Mouse (Mus musculus) right cerebral cortex, postnatal 25 days (tissue): ENCODE results near the gene Tmed1.
"Not testable (repeated sequence)": the region's sequence is repeated elsewhere in the genome, so short reads cannot be mapped to it uniquely, and the experiment has no call there.

Source experiments
- DNase-seq: peaks from one replicate; pipeline ENCODE4 v3.0.0; 2022

Gene Tmed1

DNA sequence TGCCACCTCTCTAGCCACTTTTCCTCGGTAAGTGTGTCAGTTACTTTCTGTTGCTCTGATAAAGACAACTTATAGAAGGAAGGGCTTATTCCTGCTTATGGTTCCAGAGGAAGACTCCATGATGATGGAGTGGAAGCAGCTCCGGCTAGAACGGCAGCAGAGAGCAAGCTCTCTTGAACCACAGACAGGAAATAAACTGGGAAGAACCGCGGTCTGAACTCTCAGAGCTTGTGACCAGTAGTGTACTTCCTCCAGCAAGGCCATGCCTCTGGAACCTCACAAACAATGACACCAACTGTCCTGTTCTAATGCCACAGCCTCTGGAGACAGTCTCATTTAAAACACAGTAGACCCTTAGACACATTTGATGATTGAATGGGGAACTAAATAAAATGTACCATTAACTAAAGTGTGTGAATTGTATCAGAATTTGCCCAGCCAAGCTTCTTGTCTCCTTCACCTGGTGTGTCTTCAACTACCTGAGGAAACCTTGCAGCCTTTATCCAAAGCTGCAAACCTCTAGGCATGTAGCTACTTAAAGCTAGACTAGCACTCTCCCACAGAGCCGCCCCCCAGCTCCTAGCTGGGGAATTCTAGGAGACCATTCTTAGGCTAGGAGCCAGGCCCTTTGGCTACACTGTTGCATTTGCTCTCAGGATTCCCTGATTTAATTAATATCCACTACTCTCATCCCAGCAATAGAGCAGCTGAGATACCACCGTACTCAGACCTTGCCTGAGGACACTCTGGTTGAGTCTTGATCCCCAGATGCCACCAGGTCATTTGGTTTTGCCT is 15.3 kb upstream of the Tmed1 start:
- DNase-seq = no peak

DNA sequence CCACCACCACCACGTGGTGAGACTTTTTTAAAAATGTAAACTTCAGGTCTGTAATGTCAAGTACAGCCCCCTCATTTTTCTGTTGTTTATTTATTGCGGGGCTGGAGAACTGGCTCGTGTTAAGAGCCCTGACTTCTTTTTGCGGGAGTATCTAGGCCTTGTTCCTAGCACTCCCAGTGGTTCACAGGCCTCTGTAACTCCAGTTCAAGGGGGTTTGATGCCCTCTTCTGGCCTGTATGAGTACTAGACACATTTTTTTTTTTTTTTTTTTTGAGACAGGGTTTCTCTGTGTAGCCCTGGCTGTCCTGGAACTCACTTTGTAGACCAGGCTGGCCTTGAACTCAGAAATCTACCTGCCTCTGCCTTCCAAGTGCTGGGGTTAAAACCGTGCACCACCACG is 8.6 kb upstream of the Tmed1 start:
- DNase-seq = not testable (repeated sequence)

DNA sequence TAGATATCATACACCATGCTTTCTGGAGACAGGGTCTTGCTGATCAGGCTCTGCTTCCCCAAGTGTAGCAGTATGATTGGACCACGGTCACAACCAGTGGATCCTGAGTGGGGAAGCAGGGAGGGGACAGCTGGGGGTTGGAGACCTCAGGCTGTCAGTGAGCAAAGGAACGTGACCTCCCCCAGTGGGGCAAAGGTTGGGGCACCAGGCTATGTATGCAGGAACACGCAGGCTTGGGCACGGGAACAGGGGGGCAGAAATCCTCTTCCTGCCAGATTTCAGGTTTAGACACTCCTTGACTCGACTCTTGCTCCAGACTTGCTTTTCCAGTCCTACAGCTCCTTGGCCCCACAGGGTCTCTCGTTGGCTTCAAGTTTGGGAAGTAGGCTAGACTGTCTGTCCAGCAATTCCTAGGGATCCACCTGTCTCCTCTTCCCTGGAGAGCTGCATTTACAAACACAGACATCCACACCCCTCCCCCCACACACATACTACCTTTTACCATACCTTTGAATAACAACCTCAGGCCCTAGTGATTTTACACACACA is 8.0 kb upstream of the Tmed1 start:
- DNase-seq = no peak

DNA sequence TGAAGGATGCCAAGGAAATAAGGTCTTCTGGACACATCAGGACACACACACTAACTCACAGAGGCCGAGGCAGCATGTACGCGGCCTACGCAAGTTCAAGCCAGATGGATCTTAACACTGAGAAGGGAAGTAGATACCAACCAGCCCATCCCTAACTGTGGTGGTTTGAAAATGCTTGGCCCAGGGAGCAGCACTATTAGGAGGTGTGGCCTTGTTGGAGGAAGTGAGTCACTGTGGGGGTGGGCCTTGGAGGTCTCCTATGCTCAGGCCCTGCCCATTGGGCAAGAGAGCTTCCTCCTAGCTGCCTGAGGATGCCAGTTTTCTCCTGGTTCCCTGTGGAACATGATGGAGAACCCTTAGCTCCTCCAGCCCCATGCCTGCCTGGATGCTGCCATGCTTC is 3.4 kb upstream of the Tmed1 start:
- DNase-seq = no peak

DNA sequence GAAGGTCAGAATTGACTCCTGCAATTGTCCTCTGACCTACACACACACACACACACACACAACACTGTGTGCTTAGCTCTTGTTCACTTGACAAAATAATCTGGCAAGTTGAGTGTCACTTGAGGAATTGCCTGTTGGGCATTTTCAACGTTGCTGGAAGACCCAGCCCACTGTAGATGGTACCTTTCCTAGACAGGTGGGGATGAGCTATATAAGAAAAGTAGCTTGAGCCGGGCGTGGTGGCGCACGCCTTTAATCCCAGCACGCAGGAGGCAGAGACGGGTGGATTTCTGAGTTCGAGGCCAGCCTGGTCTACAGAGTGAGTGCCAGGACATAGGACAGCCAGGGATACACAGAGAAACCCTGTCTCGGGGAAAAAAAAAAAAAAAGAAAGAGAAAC is 1.0 kb upstream of the Tmed1 start:
- no peak for DNase-seq

DNA sequence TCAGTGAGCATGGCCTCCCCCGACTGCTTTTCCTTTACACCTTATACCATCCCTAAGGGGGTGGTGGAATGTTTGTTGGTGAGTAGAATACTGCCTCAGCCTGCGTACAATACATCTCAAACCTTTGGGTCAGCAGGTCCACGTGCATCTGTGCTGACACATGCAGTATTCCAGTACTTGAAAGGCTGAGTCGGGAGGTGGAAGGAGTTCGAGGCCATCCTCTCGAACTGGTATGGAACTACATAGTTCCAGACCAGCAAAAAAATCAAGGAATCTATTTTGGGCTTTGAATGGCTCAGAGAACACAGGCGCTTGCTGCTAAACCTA is 600 bp upstream of the Tmed1 start:
- no peak for DNase-seq

DNA sequence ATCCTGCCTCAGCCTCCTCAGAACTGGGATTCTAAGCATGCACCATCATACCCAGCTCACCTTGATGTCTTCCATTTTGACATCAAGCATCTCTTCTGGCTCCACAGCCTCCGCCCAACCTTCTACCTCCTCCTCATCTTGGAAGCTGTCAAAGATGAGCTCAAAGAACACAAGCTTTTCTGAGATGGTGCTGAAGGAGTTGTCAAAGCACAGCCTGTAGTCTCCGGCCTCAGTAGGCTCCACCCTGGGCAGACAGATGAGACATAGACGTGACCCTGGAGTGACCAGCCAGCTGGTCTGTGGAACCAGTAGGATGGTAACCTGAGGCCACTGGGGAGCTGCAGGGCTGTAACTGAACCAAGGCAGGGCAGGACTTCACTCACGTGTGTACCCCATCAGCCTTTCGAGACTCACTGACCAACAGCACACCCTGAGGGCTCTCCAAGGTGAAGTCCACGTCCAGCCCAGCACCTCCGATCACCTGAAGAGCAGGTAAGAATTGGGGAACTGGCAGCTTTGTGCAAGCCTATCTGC is 1.1 kb downstream of the Tmed1 start:
- no peak for DNase-seq

DNA sequence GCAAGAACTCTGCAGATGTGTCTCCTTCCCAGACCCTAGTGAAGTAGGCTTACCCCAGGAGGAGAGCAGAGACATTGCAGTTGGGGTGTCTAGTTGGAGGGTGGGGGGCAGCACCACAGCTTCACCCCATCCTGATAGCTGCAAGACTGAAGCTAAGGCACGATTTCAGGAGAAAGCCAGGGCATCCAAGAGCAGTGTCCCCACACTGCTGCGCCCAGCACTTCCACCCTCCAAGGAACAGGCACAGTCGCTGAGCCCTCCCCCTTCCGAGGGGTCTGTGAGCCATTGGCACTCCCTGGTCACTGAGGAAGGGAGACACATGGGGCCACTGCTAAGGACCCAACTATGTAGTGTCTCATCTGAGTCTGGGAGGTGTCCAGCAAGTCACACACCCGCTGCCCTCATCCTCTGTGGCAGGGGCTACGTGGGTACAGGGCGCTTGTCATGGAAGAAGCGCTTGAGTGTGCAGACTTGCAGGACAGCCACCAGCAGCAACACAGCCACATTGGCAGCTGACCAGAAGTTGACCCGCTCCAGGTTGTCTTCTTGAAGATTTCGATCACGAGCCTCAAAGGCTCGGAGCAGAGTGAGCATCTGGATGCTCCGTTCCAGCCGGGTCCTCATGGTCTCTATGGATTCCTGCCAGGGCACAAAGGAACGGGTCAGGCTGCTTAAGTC is 2.2 kb downstream of the Tmed1 start:
- no peak for DNase-seq

DNA sequence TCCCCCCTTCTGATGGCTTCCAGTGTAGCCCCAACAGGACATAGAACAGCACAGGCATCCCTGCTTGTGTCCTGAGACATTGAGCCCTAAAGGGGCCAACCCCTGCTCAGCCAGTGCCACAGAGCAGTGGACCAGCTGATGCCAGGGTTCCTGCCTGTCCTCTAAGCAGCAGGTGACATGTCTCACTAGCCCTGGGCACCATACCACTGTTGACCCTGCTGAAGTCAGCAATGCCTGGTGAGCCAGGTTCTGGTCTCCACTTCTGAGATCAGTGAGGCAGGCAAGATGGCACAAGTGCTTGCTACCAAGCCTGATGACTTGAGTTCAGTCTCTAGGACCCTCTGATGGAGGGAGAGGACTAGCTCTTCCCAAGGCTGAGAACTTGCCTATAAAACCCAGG is 4.3 kb downstream of the Tmed1 start:
- DNase-seq = no peak

DNA sequence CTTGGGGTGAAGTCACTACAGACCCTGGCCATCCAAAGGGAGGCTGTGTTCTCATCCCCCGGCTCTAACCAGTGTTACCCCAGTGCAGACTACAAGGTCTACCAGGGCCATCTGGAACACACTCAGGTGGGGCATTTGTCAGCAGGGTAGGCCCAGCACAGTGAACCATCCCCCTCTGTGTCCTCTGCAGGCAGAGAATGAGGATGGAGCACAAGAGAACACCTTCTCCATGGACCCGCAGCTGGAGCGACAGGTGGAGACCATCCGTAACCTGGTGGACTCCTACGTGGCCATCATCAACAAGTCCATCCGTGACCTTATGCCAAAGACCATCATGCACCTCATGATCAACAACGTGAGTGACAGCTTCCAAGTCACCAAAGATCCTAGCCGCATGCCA is 6.7 kb downstream of the Tmed1 start:
- DNase-seq = no peak

DNA sequence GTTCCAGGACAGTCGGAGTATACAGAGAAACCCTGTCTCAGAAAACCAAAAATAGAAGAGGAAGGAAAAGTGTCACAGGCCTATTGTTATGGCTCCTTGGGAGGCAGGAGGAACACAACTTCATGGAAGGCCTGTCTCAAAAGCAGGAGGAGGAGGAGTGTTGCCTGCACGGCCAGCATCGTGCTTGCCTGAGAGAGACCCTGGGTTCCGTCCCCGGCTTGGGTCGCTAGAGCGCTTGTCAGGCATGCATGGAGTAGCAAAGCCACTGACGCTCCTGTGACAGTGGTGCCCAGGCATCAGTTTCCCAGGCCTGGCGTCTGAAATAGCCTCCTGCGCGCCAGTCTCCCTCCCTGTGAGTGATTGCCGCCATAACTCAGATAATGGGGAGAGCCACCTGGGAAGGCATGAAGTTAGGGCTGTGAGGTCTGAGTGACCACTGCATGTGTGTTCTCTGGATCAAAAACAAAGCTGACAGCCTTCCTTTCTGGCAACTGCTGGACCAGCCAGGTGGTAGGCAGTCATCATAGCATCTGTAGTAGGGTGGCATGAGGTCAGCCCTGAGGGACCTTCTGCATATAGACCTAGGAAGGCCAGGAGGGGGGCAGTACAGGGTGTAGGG is 11.7 kb downstream of the Tmed1 start:
- no peak for DNase-seq

DNA sequence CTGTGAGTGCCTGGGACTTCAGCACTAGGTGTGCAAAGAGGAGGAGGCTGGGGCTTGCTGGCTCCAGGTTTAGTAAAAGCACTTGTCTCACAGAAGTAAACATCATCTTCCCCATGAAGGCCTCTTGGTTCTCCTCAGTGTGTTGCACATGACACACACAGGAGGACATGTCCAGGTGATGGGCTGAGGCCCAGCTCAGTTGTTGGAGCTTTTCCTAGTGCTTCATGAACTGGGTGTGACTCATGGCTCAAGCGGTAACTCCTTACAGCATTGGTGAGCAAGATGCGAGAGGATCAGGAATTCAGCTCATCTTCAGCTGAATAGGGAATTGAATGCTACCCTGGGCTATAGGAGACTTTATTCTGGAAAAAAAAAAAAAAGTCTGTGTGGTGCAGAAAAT is 12.4 kb downstream of the Tmed1 start:
- no peak for DNase-seq

DNA sequence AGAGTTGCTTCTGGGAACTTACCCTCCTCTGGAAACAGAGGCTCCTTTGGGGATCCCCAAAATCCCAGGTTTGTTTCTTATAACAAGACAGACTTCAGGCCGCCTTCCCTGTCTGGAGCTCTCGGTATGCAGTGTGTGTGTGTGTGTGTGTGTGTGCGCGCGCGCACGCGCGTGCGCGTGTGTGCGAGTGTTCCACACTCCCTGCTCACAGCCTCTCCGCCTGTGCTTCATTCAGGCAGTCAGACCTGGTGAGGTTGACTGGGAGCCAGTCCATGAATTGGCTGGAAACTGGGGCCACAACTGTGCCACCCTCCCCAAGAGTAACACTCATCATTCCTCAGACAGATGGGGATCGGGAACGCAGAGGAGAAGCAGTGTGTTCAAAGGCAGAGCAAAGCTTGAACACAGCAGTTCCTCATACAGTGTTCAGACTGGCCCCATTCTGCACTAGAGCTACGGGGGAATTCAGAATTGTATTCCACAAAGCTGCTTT is 13.0 kb downstream of the Tmed1 start:
- no peak for DNase-seq

DNA sequence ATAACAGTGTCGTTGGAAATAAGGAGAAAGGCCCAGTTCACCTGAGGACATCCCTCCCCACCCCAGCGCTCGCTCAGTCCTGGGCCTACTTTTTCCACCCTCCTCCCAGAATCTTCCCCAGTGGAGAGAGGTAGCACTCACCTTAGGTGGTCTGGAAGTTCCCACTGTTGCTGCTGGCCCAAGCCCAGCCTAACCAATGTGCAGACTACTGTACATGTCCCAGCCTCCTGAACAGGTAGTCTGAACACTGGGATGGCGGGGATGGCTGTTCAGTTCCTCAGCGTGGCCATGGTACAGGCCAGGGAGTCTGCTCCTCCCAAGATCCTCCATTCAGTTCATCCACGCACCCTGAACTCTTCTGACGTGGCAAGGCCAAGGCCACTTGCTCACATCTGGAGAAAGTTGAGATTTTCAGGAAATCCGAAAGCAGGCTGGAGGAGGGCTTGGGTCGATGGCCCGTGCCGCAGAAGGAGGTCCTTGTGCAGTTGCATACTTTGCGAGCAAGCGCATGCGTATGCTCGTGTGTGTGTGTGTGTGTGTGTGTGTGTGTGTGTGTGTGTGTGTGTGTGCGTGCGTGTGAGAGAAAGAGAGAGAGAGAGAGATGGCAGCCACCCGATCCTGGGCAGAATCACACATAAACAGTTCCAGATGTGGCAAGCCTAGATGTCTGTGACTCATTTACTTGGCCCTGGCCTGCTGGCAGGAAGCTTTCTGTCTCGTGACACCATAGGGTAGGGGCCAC is 13.6 kb downstream of the Tmed1 start:
- no peak for DNase-seq

DNA sequence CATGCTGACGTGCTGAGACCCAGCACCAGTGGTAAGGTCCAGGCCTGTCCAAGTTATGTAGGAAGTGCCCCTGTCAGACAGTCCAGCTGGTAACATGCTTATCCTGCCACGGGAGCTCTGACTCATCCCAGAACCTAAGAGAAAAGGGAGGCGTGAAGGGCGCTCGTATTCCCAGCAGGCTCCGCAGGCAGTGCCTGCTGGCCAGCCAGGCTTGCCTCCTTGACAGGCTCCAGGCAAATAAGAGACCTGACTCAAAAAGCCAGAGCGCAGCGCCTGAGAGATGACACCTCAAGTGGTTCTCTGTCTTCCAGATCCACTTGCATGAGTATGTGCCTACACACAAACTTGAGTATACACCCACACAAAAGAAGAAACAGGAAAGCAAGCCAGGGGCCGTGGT is 15.3 kb downstream of the Tmed1 start:
- DNase-seq = no peak

DNA sequence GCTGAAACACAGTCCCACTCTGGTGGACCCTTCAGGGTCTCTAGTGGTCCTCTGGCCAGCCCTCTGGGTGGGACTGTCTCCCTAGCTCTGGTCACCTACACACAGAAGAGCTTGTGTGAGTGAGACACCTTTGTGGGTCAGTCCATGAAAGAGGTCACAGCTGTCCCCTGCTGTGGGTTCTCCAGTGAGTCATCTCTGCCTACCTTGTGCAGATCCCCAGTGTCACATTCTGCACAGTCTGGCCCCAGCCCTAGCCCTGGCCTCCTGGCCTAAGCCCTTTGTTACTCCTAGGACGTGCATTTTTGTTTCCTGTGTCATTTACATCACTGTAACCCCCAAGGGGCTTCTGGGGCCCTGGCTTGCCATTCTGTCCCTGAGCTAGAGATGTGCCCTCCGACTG is 16.1 kb downstream of the Tmed1 start:
- no peak for DNase-seq

DNA sequence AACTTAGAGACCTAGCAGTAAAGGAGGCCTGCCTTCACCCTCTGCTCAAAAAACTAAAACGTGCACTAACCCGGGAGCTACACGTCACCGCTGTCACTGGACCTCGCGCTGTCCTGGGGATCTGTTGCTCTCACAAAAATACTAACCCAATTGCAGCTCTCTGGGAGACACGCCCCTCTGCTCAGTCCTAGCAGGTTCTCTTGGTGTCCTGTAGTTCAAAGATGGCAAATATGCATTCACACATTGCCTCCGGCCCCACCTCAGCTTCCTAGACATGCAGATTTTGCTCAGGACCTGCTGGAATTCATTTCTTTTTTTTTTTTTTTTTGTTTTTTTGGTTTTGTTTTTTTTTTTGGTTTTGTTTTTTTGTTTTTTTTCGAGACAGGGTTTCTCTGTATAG is 19.4 kb downstream of the Tmed1 start:
- no peak for DNase-seq

DNA sequence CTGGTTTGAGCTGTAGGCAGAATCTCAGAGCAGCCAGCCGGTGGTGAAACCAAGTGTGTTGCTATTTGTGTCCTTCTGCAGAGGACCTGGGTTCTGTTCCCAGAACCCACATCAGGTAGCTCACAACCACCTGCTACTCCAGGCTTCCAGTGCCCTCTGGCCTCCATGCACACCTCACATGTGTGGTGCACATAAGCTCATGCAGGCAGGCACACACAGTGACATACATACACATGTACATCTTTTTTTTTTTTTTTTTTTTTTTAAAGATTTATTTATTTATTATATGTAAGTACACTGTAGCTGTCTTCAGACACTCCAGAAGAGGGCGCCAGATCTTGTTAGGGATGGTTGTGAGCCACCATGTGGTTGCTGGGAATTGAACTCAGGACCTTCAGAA is 21.8 kb downstream of the Tmed1 start:
- not testable (repeated sequence) for DNase-seq

DNA sequence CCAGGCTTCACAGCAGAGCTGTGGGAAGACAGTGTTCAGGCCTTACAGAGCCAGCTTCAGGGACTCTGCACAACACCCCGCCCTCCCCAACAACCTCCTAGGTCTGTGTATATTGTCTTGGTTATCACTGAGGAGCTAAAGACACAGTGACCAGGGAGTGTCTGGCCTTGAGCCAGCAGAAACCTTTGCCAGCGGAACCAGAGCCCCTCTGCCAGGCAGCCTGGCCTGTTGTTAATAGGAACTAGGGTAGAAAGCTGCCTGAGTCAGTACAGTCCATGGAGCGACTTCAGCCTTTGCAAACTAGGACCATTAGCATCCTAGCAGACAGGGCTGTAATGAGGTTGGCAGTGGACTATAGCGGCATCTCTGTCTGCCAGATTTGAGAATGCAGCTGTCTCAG is 26.0 kb downstream of the Tmed1 start:
- no peak for DNase-seq

DNA sequence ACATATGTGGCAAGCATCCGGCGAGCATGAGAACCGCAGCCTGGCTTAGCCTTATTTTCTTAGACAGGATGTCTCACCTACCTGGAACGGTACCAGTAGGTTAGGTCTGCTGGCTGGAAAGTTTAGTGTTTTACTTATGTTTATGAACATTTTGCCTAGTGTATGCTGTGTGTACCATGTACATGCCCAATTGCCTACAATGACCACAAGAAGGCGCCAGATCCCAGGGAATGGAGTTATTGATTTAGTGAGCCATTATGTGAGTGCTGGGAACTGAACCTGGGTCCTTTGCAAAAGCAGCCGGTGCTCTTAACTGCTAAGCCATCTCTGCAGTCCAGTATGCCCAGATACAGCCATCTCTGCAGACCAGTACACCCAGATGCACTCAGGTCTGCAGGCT is 32.3 kb downstream of the Tmed1 start:
- no peak for DNase-seq

DNA sequence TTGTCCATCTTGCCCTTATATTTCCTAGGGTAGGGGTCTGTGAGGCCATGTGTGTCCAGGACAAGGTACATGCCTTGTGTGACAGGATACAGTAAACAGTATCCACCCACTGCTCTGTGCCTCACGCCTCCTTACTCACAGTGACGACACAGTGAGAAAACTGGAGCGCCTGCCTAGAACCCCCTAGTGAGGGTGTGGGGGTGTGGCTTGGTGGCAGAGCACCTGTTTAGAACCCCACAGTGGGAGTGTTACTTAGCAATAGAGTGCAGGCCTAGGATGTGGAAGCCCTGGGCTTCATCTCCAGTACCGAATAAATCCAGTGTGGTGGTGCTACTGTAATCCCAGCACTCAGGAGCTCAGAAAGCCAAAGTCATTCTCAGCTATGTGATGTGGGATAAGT is 37.1 kb downstream of the Tmed1 start:
- DNase-seq = no peak

DNA sequence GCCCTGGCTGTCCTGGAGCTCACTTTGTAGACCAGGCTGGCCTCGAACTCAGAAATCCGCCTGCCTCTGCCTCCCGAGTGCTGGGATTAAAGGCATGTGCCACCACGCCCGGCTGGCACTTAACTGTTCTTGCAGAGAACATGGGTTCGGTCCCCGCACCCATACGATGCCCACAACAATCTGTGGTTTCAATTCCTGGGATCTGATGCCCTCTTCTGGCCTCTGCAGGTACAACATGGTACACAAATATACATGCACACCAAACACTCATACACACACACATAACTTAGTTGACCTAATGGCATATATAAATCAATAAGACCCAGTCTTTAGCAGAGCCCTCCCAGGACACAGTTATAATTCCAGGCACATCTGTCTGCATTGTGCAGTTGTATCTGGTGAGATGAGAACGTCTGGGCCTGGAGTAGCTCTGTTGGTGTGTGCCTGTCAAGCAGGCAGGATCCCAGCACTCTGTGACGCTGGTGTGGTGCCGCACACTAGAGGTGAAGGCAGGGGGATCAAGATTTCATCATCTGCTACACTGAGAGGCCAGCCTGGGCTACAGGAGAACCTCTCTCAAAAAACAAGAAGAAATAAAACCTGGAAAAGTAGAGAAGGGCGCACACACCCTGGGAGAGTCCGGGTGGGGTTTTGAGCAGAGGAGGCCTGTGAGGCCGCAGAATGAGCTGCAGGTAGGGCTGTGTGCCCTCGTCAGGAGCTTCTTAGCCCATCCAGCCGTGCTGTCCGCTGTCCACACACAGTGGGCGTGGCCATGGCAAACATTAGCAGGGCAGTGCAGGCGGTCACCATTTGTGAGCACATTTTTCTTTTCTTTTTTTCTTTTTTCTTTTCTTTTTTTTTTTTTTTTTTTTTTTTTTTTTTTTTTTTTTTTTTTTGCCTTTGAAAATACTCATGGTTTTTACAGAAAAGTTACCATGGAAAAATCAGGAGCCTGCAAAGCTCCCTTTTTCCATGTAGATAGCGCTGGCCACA is 40.7 kb downstream of the Tmed1 start:
- DNase-seq = no peak
